Mouse (Mus musculus) kidney, embryonic 16.5 days (tissue): ENCODE measurements around the gene Dynlt1a. TPM values are rescaled to one million over a fixed set of nuclear protein-coding genes. Genes with fewer than 3 reads are reported as not detected.
A peak's percentile ranks its signal among the peaks of the same experiment; 100 is the strongest.
"Not testable (repeated sequence)": the region's sequence is repeated elsewhere in the genome, so short reads cannot be mapped to it uniquely, and the experiment has no call there.

ENCODE experiments used
- ATAC-seq: fragments of 200-750 bp; cut with Nextera tagmentation; 2 replicates; pipeline ENCODE4 v1.8.0; 2017; ENCODE audit warnings: moderate TSS enrichment; ENCODE audit not compliant: low FRiP score, low TSS enrichment
- H3K27ac ChIP-seq: fragments of 300-500 bp; sonication (generic); 2 replicates; pipeline ENCODE4 v1.5.1; 2014; ENCODE audit warnings: low read length
- H3K27me3 ChIP-seq: fragments of 300-500 bp; sonication (generic); 2 replicates; pipeline ENCODE4 v1.6.1; 2014; ENCODE audit warnings: low read length, control low read depth, mixed read lengths; ENCODE audit not compliant: insufficient read depth
- H3K36me3 ChIP-seq: fragments of 300-500 bp; sonication (generic); 2 replicates; pipeline ENCODE4 v1.6.1; 2014; ENCODE audit warnings: low read length, control low read depth, mixed read lengths; ENCODE audit not compliant: insufficient read depth
- H3K4me1 ChIP-seq: fragments of 300-500 bp; sonication (generic); 2 replicates; pipeline ENCODE4 v1.6.1; 2014; ENCODE audit warnings: low read length, control low read depth, mixed read lengths; ENCODE audit not compliant: insufficient read depth
- H3K4me2 ChIP-seq: fragments of 300-500 bp; sonication (generic); replicated peaks from 2 replicates; pipeline ENCODE4 v1.6.1; 2014; ENCODE audit warnings: low read depth, low read length
- H3K4me3 ChIP-seq: fragments of 300-500 bp; sonication (generic); 2 replicates; pipeline ENCODE4 v1.5.1; 2014; ENCODE audit warnings: mild to moderate bottlenecking, low read length
- H3K9ac ChIP-seq: fragments of 300-500 bp; sonication (generic); replicated peaks from 2 replicates; pipeline ENCODE4 v1.6.1; 2014; ENCODE audit warnings: low read length
- H3K9me3 ChIP-seq: fragments of 300-500 bp; sonication (generic); 2 replicates; pipeline ENCODE4 v1.6.1; 2016; ENCODE audit warnings: low read length, control low read depth
- WGBS: fragments of 180-500 bp; shearing (Covaris S2); extraction: QIAGEN DNeasy Blood & Tissue Kit; methylation state at CpG from one replicate; pipeline ENCODE4 v1.1.7; 2014; 5-methylcytosine and 5-hydroxymethylcytosine counted together
- polyA plus RNA-seq: library from polyadenylated mRNA; unstranded; fragments of >200 nt; fragmentation: Nextera tagmentation; extraction: Ambion mirVana; gene quantifications from 2 replicates; pipeline ENCODE4 v1.2.1, GENCODE M21; 2015

The Dynlt1a gene
- polyA plus RNA-seq, result 15.1 and 16.1 TPM in 2 replicates

DNA sequence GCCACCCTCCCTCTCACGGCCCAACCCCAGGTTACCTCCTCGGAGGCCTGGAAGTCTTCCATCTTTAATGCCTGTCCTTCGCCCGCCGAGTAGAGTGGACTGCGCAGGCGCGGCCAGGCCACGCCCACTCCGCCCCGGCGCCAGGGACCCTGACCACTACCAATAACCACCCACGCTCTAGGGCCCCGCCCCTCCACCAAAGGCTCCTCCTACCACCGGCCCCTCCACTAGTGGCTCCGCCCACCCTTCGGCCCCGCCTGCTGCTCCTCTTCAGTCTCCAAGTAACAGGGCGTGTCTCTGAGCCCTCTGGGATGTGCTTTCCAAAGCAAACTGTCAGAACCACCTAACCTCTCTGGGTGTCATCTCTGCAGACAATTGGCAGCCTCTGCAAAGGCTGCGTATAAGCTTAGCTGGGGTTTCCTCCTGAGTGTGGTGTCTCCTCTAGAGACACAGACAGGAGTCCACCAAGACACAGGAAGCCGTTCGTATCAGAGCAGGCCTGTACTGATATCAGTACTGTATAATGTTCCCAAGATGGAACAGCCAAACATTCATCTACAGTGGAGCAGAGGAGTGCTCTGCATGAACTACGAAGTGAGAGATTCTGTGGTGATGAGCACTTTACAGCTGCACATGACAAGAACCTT lies at the start of gene Dynlt1a:
Gene Dynlt1a, minus strand, starts transcription at position 162 of the 647 bp plus-strand sequence.
- not testable (repeated sequence) for H3K4me1 ChIP-seq, H3K36me3 ChIP-seq, H3K27ac ChIP-seq, H3K9me3 ChIP-seq, H3K27me3 ChIP-seq
- 0 out of 2 replicates have a peak within 1 kb of the TSS, but pooled peaks have one; percentile 22 for H3K9ac ChIP-seq
- H3K4me3 ChIP-seq, result peak within 1 kb of the TSS; percentile 45
- WGBS, result 8% methylated on average over 23 of the region's 23 CpGs
- ATAC-seq, result peak; percentile 98
- peak within 1 kb of the TSS; percentile 52 for H3K4me2 ChIP-seq

DNA sequence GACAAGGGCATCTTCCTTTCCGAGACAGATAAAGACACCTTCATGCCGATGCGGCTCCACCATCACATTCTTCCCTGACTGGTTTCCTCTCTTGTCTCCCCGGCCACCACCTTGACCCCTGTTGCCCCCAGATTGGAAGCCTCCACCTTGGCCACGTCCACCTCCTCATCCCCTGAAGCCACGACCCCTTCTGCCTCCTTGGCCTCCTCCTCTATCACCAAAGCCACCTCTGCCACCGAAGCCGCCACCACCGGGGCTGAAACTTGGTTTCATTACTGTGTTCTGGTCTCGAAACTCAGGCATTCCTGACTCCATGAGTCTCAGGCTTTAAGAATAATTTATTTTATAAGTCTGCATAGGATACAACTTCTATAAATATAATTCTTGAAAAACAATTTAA lies 38.0 kb upstream of the Dynlt1a start:
- H3K4me3 ChIP-seq, H3K9me3 ChIP-seq, H3K27ac ChIP-seq, H3K27me3 ChIP-seq, H3K4me2 ChIP-seq, H3K4me1 ChIP-seq, H3K36me3 ChIP-seq, ATAC-seq, H3K9ac ChIP-seq: not testable (repeated sequence)
- WGBS, result 88% methylated on average over 10 of the region's 10 CpGs

DNA sequence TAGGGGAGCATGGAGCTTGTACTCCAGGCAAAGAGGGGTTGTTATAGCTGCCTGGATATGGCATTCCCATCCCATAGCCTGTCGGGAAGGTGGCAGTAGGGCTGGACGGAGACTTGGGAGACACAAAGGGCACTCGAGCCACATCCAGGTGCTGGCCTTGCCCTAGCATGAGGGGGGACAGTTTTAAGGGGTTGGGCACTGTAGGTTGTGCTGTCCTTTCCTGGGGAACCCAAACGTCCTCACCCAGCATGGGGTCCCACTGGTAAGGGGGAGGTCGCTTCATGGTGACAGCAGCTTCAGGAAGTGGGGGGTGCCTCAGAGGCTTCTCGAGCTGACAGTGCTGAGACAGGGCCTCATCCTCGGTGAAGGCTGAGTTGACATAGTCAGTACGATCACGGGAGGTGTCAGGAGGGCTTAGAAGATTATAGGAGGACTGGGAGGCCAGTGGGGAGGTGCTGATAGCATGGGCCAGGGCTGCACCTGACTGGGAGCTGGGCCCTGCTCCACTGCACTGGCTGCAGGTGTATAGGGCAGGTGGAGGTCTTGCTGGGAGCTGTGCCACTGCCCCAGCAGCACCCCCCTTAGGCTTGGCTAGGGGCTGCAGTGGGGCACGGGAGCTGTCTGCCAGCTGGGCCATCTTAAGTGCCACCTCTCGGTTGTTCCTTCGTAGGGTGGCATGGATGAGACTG lies 25.4 kb upstream of the Dynlt1a start:
- H3K36me3 ChIP-seq, H3K4me2 ChIP-seq, H3K4me3 ChIP-seq, H3K9me3 ChIP-seq, H3K9ac ChIP-seq, H3K27ac ChIP-seq, H3K27me3 ChIP-seq, H3K4me1 ChIP-seq: not testable (repeated sequence)
- ATAC-seq, result peak; percentile 57
- no CpG with 5 or more reads among the region's 12 CpGs for WGBS

DNA sequence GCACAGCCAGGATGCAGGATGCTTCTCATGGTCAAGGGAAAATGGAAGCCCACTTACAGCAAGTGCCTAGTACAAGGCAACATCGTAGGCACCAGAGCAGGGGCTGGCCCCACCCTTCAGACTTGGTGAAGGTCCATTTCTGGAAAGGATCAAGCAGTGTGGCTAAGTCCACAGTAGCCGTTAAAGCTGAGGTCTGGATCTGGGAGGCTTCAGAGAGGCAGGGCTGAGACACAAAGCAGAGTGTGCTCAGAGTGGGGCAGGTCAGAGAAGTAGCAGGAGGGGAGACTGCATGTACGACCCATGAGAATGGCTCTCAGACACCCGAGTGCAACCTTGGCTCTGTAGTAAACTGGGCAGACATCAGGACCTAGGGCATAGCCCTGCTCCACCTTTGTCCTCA lies 11.7 kb upstream of the Dynlt1a start:
- not testable (repeated sequence) for H3K9me3 ChIP-seq, H3K27ac ChIP-seq, ATAC-seq, H3K36me3 ChIP-seq, H3K27me3 ChIP-seq, H3K9ac ChIP-seq, H3K4me1 ChIP-seq, H3K4me2 ChIP-seq, H3K4me3 ChIP-seq
- WGBS, result 80% methylated on average over 3 of the region's 4 CpGs

DNA sequence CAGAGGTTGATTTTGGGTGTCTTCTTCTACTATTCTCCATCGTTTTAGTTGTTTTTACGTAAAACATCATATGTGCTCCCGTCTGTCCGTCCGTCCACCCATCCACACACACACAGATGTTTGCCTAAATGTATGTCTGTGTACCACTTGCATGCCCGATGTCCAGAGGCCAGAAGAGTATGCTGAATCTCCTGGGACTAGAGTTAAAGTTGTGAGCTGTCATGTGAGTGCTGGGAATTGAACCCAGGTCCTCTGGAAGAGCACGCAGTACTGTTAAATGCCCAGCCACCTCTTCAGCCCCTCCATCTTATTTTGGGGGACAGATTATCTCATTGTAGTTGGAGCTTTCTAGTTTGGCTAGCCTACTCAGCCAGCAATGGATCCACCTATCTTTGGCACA lies 10.3 kb upstream of the Dynlt1a start:
- H3K9me3 ChIP-seq, H3K36me3 ChIP-seq, ATAC-seq, H3K4me3 ChIP-seq, H3K27ac ChIP-seq, H3K9ac ChIP-seq, H3K4me1 ChIP-seq, H3K27me3 ChIP-seq, H3K4me2 ChIP-seq: not testable (repeated sequence)
- WGBS, result 92% methylated on average over 7 of the region's 7 CpGs

DNA sequence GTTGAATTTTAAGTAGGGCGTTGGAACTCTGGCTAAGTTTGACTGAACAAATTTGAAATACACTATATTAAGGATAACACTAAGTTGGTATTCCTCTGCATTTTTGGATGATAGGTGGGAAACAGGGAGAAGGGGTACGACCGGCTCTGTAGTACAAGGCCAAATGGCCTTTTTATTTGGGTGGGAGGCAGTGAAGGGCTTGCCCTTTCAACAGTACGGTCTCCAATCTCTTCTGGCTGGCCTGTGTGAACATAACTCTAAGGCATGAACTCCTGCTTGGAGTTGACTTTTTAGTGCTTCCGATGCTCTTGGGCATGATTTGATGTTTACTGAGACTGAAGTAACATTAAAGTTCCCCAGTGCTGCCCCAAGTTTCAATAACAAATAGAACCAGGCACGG lies 8.2 kb upstream of the Dynlt1a start:
- H3K4me1 ChIP-seq, H3K27ac ChIP-seq, H3K27me3 ChIP-seq, H3K4me2 ChIP-seq, H3K9ac ChIP-seq, H3K9me3 ChIP-seq, H3K36me3 ChIP-seq, H3K4me3 ChIP-seq, ATAC-seq: not testable (repeated sequence)
- WGBS, result 58% methylated on average over 6 of the region's 6 CpGs

DNA sequence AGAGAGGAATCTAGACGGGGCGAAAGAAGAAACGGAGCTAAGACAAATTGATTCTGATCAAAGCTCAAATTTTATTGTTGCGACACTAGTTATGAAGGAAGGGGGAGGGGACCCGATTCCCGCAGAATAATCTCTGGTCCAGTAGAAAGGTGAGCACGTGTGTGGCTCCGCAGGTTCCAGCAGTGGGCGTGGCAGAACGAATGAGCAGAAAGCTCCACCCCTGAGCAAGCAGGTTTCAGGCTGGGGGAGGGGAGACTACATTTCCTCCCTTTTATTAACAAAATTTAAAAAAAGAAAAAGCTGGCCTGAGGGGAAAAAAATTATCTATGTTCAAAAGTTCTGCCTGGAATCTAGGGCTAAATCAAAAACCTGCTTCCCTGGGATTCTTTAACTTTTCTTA lies 7.7 kb upstream of the Dynlt1a start:
- WGBS, result 62% methylated on average over 10 of the region's 10 CpGs
- not testable (repeated sequence) for H3K27ac ChIP-seq, H3K9me3 ChIP-seq, H3K27me3 ChIP-seq, H3K36me3 ChIP-seq, H3K4me2 ChIP-seq, ATAC-seq, H3K4me1 ChIP-seq, H3K4me3 ChIP-seq, H3K9ac ChIP-seq

DNA sequence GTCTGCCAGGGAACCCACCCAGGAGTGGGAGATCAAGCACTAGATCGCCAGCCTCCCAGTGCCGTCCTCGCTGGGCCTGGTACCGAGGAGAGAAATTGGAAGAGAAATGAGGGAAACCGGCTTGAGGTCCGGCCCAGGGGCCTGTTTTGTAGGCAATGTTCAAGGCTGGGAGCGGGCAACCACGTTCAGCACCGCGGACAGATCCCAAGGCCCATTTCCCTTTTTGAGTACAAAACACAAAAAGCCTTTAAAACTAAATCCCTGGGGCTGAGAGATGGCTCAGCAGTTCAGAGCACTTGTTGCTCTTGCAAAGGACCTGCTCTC lies 4.4 kb upstream of the Dynlt1a start:
- WGBS, result no CpG with 5 or more reads among the region's 10 CpGs
- ATAC-seq, result not testable (repeated sequence)

DNA sequence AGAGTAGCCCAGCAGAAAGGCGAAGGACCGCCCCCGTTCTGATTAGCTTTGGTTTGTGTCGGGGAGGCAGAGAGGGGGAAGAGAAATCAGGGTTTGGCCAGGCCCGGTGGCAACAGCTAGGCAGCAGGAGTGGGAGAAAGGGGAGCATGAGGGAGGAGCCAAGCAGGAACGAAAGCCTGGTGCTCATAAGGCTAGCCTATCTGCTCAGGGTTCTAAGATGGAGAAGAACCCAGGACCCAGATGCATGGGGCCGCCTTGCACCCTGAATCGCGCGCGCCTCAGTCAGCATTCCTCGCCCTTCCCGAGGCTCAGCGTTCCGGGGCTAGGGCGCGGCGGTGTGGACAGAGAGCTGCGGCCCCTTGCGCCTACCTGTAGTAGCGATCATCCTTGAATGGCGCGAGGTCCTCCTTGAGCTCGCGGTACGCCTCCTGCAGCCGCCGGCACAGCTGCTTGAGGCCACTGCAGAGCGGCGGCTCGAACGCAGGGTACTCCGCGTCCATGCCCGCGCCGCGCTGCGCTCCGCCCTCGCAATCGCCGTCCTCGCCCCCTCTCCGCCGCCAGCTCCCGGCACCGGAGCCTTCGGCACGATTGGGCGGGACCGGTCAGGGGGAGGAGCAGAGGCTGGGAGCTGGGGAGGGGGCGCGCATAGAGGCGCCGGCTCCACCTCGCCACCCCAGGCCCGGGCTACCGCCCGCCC lies 3.9 kb upstream of the Dynlt1a start:
- H3K9ac ChIP-seq, ATAC-seq, H3K27me3 ChIP-seq, H3K27ac ChIP-seq, H3K4me1 ChIP-seq, H3K9me3 ChIP-seq, H3K36me3 ChIP-seq, H3K4me3 ChIP-seq, H3K4me2 ChIP-seq: not testable (repeated sequence)
- 2% methylated on average over 10 of the region's 60 CpGs for WGBS

More for the DNA sequence above, 4.4 kb upstream of the Dynlt1a start:
- not testable (repeated sequence) for H3K27me3 ChIP-seq, H3K4me3 ChIP-seq, H3K9ac ChIP-seq, H3K4me2 ChIP-seq, H3K36me3 ChIP-seq, H3K9me3 ChIP-seq, H3K27ac ChIP-seq, H3K4me1 ChIP-seq
